Mouse (Mus musculus): Measurements from ENCODE around the gene Ncoa6. TPM values are rescaled to one million over a fixed set of nuclear protein-coding genes. Genes with fewer than 3 reads are reported as not detected.

The Ncoa6 gene
- polyA plus RNA-seq, 1 experiment from 2014 or later = 10.6 TPM

GRCm38 (mm10) chr2:155502596-155502995 lies 28.9 kb upstream of the Ncoa6 start:
- H3K4me2 ChIP-seq (replicated peaks; ENCODE audit: low read depth) = no peak overlapping the region
- H3K4me3 ChIP-seq (ENCODE audit: low read depth, low read length) = no peak overlapping the region
- TF ChIP-seq CTCF (IDR thresholded peaks at IDR 0.05; ENCODE audit: low read depth) (no peak), EP300 (optimal IDR thresholded peaks at IDR 0.05) (no peak)
- H3K9me3 ChIP-seq (ENCODE audit: control insufficient read depth, low read length) = no peaks in the 10 kb centered on the region
- H3K27me3 ChIP-seq (ENCODE audit: control insufficient read depth, insufficient read depth, low read length) = no peaks in the 10 kb centered on the region
- ATAC-seq (ENCODE audit: low FRiP score, low TSS enrichment) (no peak), DNase-seq (ENCODE audit: low spot score) (peak; percentile 11)
- no peaks in the 10 kb centered on the region for H3K36me3 ChIP-seq (ENCODE audit: control insufficient read depth, insufficient read depth, low read length)
- H3K27ac ChIP-seq (replicated peaks) = no peak overlapping the region
- WGBS = 71% methylated on average over 7 of the region's 7 CpGs
- H3K9ac ChIP-seq (ENCODE audit: low read length) = no peak overlapping the region
- H3K4me1 ChIP-seq (replicated peaks; ENCODE audit: control insufficient read depth, insufficient read depth) = no peaks in the 10 kb centered on the region

GRCm38 (mm10) chr2:155490998-155491397 lies 17.3 kb upstream of the Ncoa6 start:
- Histone ChIP-seq H3K27me3 (ENCODE audit: control insufficient read depth, insufficient read depth, low read length) (no peaks in the 10 kb centered on the region), H3K27ac (replicated peaks) (no peak overlapping the region), H3K4me3 (ENCODE audit: low read depth, low read length) (no peak overlapping the region), H3K9ac (ENCODE audit: low read length) (no peak overlapping the region), H3K4me1 (replicated peaks; ENCODE audit: control insufficient read depth, insufficient read depth) (no peaks in the 10 kb centered on the region), H3K9me3 (ENCODE audit: control insufficient read depth, low read length) (no peaks in the 10 kb centered on the region), H3K4me2 (replicated peaks; ENCODE audit: low read depth) (no peak overlapping the region), H3K36me3 (ENCODE audit: control insufficient read depth, insufficient read depth, low read length) (no peaks in the 10 kb centered on the region)
- ATAC-seq (ENCODE audit: low FRiP score, low TSS enrichment) = no peak
- 85% methylated on average over 6 of the region's 6 CpGs for WGBS
- TF ChIP-seq EP300 (optimal IDR thresholded peaks at IDR 0.05) (no peak), CTCF (IDR thresholded peaks at IDR 0.05; ENCODE audit: low read depth) (no peak)
- DNase-seq (ENCODE audit: low spot score) = no peak

- peak; percentile 75 for DNase-seq (ENCODE audit: low spot score)
- no peaks in the 10 kb centered on the region for H3K9me3 ChIP-seq (ENCODE audit: control insufficient read depth, low read length)
- ATAC-seq (ENCODE audit: low FRiP score, low TSS enrichment) = 0 out of 2 replicates have a peak, but pooled peaks have one; percentile 38
- no peak overlapping the region for H3K27ac ChIP-seq (replicated peaks)
- 39% methylated on average over 3 of the region's 3 CpGs for WGBS
- H3K27me3 ChIP-seq (ENCODE audit: control insufficient read depth, insufficient read depth, low read length) = no peaks in the 10 kb centered on the region
- H3K9ac ChIP-seq (ENCODE audit: low read length) = no peak overlapping the region
- no peak overlapping the region for H3K4me3 ChIP-seq (ENCODE audit: low read depth, low read length)
- no peak overlapping the region for H3K4me2 ChIP-seq (replicated peaks; ENCODE audit: low read depth)
- H3K36me3 ChIP-seq (ENCODE audit: control insufficient read depth, insufficient read depth, low read length) = no peaks in the 10 kb centered on the region
- TF ChIP-seq CTCF (IDR thresholded peaks at IDR 0.05; ENCODE audit: low read depth) = peak; percentile 77
- no peak for TF ChIP-seq EP300 (optimal IDR thresholded peaks at IDR 0.05)
- H3K4me1 ChIP-seq (replicated peaks; ENCODE audit: control insufficient read depth, insufficient read depth) = no peaks in the 10 kb centered on the region
Measured at GRCm38 (mm10) chr2:155482021-155482420, 8.3 kb upstream of the Ncoa6 start.

- peak overlapping the region; percentile 98 for H3K27ac ChIP-seq (replicated peaks)
- TF ChIP-seq EP300 (optimal IDR thresholded peaks at IDR 0.05) = no peak
- no peaks in the 10 kb centered on the region for H3K9me3 ChIP-seq (ENCODE audit: control insufficient read depth, low read length)
- H3K27me3 ChIP-seq (ENCODE audit: control insufficient read depth, insufficient read depth, low read length) = no peaks in the 10 kb centered on the region
- H3K4me1 ChIP-seq (replicated peaks; ENCODE audit: control insufficient read depth, insufficient read depth) = peaks cover 3% of the 10 kb centered on the region; the same call in 1 of the 2 replicates
- H3K9ac ChIP-seq (ENCODE audit: low read length) = peak overlapping the region; percentile 98
- DNase-seq (ENCODE audit: low spot score) (peak; percentile 52), ATAC-seq (ENCODE audit: low FRiP score, low TSS enrichment) (peak; percentile 78)
- H3K4me2 ChIP-seq (replicated peaks; ENCODE audit: low read depth) = peak overlapping the region; percentile 80
- no peaks in the 10 kb centered on the region for H3K36me3 ChIP-seq (ENCODE audit: control insufficient read depth, insufficient read depth, low read length)
- H3K4me3 ChIP-seq (ENCODE audit: low read depth, low read length) = peak overlapping the region; percentile 85
- under 1% methylated on average over 31 of the region's 71 CpGs for WGBS
Measured at GRCm38 (mm10) chr2:155472671-155473569, 774 bp downstream of the Ncoa6 start.

GRCm38 (mm10) chr2:155466861-155467260 lies 6.8 kb downstream of the Ncoa6 start:
- H3K4me3 ChIP-seq (ENCODE audit: low read depth, low read length) = no peak overlapping the region
- H3K9ac ChIP-seq (ENCODE audit: low read length) = no peak overlapping the region
- DNase-seq (ENCODE audit: low spot score) (no peak), ATAC-seq (ENCODE audit: low FRiP score, low TSS enrichment) (no peak)
- H3K4me2 ChIP-seq (replicated peaks; ENCODE audit: low read depth) = no peak overlapping the region
- WGBS = 92% methylated on average over 1 of the region's 1 CpGs
- no peaks in the 10 kb centered on the region for H3K27me3 ChIP-seq (ENCODE audit: control insufficient read depth, insufficient read depth, low read length)
- H3K9me3 ChIP-seq (ENCODE audit: control insufficient read depth, low read length) = no peaks in the 10 kb centered on the region
- H3K36me3 ChIP-seq (ENCODE audit: control insufficient read depth, insufficient read depth, low read length) = no peaks in the 10 kb centered on the region
- no peaks in the 10 kb centered on the region for H3K4me1 ChIP-seq (replicated peaks; ENCODE audit: control insufficient read depth, insufficient read depth)
- TF ChIP-seq EP300 (optimal IDR thresholded peaks at IDR 0.05) (no peak), CTCF (IDR thresholded peaks at IDR 0.05; ENCODE audit: low read depth) (no peak)
- H3K27ac ChIP-seq (replicated peaks) = no peak overlapping the region

- H3K4me1 ChIP-seq (replicated peaks; ENCODE audit: control insufficient read depth, insufficient read depth) = no peaks in the 10 kb centered on the region
- TF ChIP-seq CTCF (IDR thresholded peaks at IDR 0.05; ENCODE audit: low read depth) = no peak
- no peak for TF ChIP-seq EP300 (optimal IDR thresholded peaks at IDR 0.05)
- no peaks in the 10 kb centered on the region for H3K27me3 ChIP-seq (ENCODE audit: control insufficient read depth, insufficient read depth, low read length)
- DNase-seq (ENCODE audit: low spot score) = no peak
- H3K9me3 ChIP-seq (ENCODE audit: control insufficient read depth, low read length) = no peaks in the 10 kb centered on the region
- 77% methylated on average over 7 of the region's 7 CpGs for WGBS
- H3K36me3 ChIP-seq (ENCODE audit: control insufficient read depth, insufficient read depth, low read length) = no peaks in the 10 kb centered on the region
- H3K9ac ChIP-seq (ENCODE audit: low read length) = no peak overlapping the region
- H3K4me3 ChIP-seq (ENCODE audit: low read depth, low read length) = no peak overlapping the region
- ATAC-seq (ENCODE audit: low FRiP score, low TSS enrichment) = no peak
- no peak overlapping the region for H3K4me2 ChIP-seq (replicated peaks; ENCODE audit: low read depth)
- peak overlapping the region; percentile 35; the same call in 1 of the 2 replicates for H3K27ac ChIP-seq (replicated peaks)
Measured at GRCm38 (mm10) chr2:155453591-155453990, 20.1 kb downstream of the Ncoa6 start.

Measured in stomach, postnatal 0 days (tissue).